Mouse (Mus musculus): Measurements from ENCODE around the gene Vmn1r14. TPM values are rescaled to one million over a fixed set of nuclear protein-coding genes. Genes with fewer than 3 reads are reported as not detected.
"Not testable (repeated sequence)": the region's sequence is repeated elsewhere in the genome, so short reads cannot be mapped to it uniquely, and the experiment has no call there.

The Vmn1r14 gene
- polyA plus RNA-seq (2012; rRNA removed): not detected in 2 replicates

DNA sequence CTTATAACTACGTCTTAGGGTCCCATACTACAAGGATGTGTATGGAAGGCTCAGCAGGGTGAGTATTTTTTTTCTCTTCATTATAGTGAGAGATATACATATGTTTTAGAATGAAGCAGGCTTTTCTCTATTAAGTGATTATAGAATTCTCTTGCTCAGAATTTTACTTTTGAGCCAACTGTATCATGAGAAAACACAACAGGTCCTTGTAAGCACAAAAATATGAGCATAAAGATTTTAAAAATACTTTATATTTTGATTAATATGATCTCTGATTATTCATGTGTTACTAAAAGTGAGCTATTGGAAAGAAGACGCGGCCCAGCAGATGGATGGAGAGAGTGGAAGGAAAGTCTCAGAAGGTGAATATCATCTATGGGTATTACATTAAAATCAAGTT is at the start of gene Vmn1r14:
Gene Vmn1r14, plus strand, starts transcription at position 301 of the 400 bp plus-strand sequence.
- WGBS: 90% methylated on average over 3 of the region's 3 CpGs
- no peak for DNase-seq
- no peak within 1 kb of the TSS for H3K4me3 ChIP-seq (replicated peaks; ENCODE audit: insufficient read depth, low read depth, low read length)
- TF ChIP-seq POLR2A (IDR thresholded peaks at IDR 0.05; ENCODE audit: borderline replicate concordance, insufficient read depth, low read length): no peak
- no peak for TF ChIP-seq CTCF (IDR thresholded peaks at IDR 0.05; ENCODE audit: borderline replicate concordance, insufficient read depth, low read depth, low read length)
- H3K4me1 ChIP-seq (ENCODE audit: control insufficient read depth, insufficient read depth, low read length): no peaks in the 10 kb centered on the region
- H3K27me3 ChIP-seq (ENCODE audit: control insufficient read depth, insufficient read depth, low read length): no peaks in the 10 kb centered on the region
- H3K27ac ChIP-seq (ENCODE audit: insufficient read depth, low read length): no peak within 1 kb of the TSS

DNA sequence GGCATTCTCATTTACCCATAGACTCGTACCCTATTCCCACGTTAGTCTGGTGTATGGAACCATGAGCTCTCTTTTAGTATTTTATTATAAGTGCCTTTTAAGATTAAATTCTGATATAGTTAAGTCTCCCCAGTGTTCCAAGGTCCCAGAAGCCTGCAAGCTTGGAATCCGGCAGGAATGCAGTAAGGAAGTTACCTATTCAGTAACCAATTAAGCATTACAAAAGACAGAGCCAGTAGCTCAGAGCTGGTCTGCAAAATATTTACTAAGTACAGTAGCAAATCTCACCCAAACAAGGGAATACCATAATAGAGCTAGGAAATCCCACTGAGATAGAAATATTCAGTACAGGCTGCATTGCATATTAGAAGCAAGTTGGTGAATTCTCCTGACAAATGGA is 41.5 kb upstream of the Vmn1r14 start:
- DNase-seq; H3K27me3 ChIP-seq (ENCODE audit: control insufficient read depth, insufficient read depth, low read length); H3K4me3 ChIP-seq (replicated peaks; ENCODE audit: insufficient read depth, low read depth, low read length); H3K27ac ChIP-seq (ENCODE audit: insufficient read depth, low read length); H3K4me1 ChIP-seq (ENCODE audit: control insufficient read depth, insufficient read depth, low read length): not testable (repeated sequence)
- WGBS: 62% methylated on average over 3 of the region's 3 CpGs

DNA sequence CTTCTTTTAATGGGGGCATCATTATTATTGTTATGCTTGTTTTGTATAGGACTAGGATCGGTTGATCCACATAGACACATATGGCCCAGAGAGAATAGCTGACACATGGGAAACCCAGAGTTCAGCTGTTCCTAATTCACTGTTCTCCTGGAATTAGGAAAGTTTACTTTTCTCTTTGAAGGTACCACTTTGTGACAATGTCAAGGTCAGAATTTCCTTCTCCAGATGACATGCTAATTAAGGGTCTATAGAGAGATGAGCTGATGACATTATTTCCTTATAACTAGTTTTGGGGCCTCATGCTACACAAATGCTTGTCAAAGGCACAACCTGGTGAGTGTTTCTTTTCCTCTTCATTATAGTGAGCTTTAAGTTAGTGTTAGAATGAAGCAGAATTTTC is 28.5 kb upstream of the Vmn1r14 start, which contains the start of gene Vmn1r13:
Gene Vmn1r13, plus strand, starts transcription at position 301 of the 400 bp plus-strand sequence.
- DNase-seq; H3K4me3 ChIP-seq (replicated peaks; ENCODE audit: insufficient read depth, low read depth, low read length); H3K27me3 ChIP-seq (ENCODE audit: control insufficient read depth, insufficient read depth, low read length); H3K27ac ChIP-seq (ENCODE audit: insufficient read depth, low read length); H3K4me1 ChIP-seq (ENCODE audit: control insufficient read depth, insufficient read depth, low read length): not testable (repeated sequence)
- WGBS: 95% methylated on average over 1 of the region's 1 CpGs

DNA sequence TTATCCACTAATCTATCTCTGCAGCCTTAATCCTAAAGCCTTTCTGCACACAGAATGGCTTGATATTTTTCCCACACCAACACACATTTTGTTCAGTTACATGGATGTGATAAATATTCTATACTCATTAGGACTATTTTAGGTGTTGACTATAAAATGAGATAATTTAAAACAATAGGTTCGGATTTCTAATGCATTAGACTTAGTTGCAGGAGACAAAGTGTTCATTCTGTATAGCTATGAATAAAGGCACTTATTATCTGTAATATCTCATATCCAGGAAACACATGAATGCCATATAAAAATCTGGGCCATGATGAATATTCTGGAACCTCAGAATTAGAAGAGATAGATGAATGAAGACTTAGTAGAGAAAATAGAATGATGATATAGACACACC is 26.2 kb downstream of the Vmn1r14 start, which contains the start of gene Vmn1r15:
Gene Vmn1r15, plus strand, starts transcription at position 301 of the 400 bp plus-strand sequence.
- DNase-seq: no peak
- H3K4me3 ChIP-seq (replicated peaks; ENCODE audit: insufficient read depth, low read depth, low read length): no peak within 1 kb of the TSS
- WGBS: 72% methylated on average over 1 of the region's 1 CpGs
- no peak for TF ChIP-seq POLR2A (IDR thresholded peaks at IDR 0.05; ENCODE audit: borderline replicate concordance, insufficient read depth, low read length)
- no peak for TF ChIP-seq CTCF (IDR thresholded peaks at IDR 0.05; ENCODE audit: borderline replicate concordance, insufficient read depth, low read depth, low read length)
- no peaks in the 10 kb centered on the region for H3K27me3 ChIP-seq (ENCODE audit: control insufficient read depth, insufficient read depth, low read length)
- H3K4me1 ChIP-seq (ENCODE audit: control insufficient read depth, insufficient read depth, low read length): no peaks in the 10 kb centered on the region
- H3K27ac ChIP-seq (ENCODE audit: insufficient read depth, low read length): no peak within 1 kb of the TSS

DNA sequence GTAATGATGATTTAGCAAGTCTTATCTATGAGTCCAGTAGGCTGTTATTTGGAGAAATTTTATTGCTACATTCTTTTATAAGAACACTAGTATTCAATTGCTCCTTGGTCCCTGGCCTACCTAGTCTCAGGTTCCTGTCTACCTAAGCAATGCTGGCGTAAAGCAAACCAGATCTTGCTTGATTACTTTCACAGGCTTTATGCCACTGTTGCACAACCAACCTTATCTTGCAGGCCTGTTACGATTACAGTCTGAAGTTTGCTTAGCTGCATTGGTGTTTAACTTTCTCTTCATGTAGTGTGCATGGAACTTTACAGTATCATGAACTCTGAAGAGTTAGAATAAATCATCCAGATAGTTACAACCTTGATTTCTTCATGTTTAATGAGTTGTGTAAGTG is 29.5 kb downstream of the Vmn1r14 start:
- no peak for TF ChIP-seq POLR2A (IDR thresholded peaks at IDR 0.05; ENCODE audit: borderline replicate concordance, insufficient read depth, low read length)
- TF ChIP-seq CTCF (IDR thresholded peaks at IDR 0.05; ENCODE audit: borderline replicate concordance, insufficient read depth, low read depth, low read length): no peak
- no peak overlapping the region for H3K4me3 ChIP-seq (replicated peaks; ENCODE audit: insufficient read depth, low read depth, low read length)
- no peaks in the 10 kb centered on the region for H3K4me1 ChIP-seq (ENCODE audit: control insufficient read depth, insufficient read depth, low read length)
- H3K27me3 ChIP-seq (ENCODE audit: control insufficient read depth, insufficient read depth, low read length): no peaks in the 10 kb centered on the region
- 97% methylated on average over 2 of the region's 2 CpGs for WGBS
- DNase-seq: no peak
- no peak overlapping the region for H3K27ac ChIP-seq (ENCODE audit: insufficient read depth, low read length)

DNA sequence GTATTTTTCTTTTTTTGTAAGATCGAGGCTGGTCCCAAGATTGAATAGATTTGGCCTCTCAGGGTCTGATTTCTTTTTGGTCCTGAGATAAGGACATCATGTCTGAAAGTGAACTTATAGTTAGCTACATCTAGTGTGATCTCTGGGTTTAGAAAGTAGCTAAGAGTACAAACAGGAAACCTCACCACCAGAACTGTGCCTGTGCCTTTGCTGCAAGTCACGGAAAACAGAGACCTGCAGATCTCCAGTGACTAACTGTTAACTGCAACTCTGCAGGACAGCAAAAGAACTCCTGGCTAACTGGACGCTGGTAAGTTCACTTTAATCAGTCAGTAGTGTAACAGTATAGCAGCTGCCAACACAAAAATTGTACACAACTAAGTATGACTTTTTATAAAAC is 40.4 kb downstream of the Vmn1r14 start:
- Histone ChIP-seq H3K27ac (ENCODE audit: insufficient read depth, low read length) (no peak overlapping the region), H3K4me3 (replicated peaks; ENCODE audit: insufficient read depth, low read depth, low read length) (no peak overlapping the region), H3K4me1 (ENCODE audit: control insufficient read depth, insufficient read depth, low read length) (no peaks in the 10 kb centered on the region), H3K27me3 (ENCODE audit: control insufficient read depth, insufficient read depth, low read length) (no peaks in the 10 kb centered on the region)
- no peak for DNase-seq
- TF ChIP-seq CTCF (IDR thresholded peaks at IDR 0.05; ENCODE audit: borderline replicate concordance, insufficient read depth, low read depth, low read length) (no peak), POLR2A (IDR thresholded peaks at IDR 0.05; ENCODE audit: borderline replicate concordance, insufficient read depth, low read length) (no peak)
- 75% methylated on average over 3 of the region's 3 CpGs for WGBS

DNA sequence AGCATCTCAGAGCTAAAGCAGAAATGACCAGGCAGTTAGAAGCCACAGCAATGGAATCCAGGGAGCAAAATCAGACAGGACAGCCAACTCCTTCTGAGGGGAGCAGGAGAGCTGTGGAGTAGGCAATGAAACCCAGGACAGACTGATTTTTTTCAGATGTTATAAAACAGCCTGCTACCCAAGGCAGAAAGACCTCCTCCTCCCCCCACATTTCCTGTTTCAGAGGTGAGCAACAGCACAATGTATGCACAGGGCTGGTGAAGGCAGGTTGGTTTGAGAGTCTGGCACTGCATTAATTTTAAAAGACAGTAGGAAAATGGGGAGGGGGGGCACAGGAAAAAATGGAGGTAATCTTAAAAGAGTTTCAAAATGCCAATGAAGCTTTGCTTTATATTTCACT is 41.0 kb downstream of the Vmn1r14 start:
- DNase-seq: no peak
- no peaks in the 10 kb centered on the region for H3K27me3 ChIP-seq (ENCODE audit: control insufficient read depth, insufficient read depth, low read length)
- no peak for TF ChIP-seq CTCF (IDR thresholded peaks at IDR 0.05; ENCODE audit: borderline replicate concordance, insufficient read depth, low read depth, low read length)
- TF ChIP-seq POLR2A (IDR thresholded peaks at IDR 0.05; ENCODE audit: borderline replicate concordance, insufficient read depth, low read length): no peak
- H3K27ac ChIP-seq (ENCODE audit: insufficient read depth, low read length): no peak overlapping the region
- no peak overlapping the region for H3K4me3 ChIP-seq (replicated peaks; ENCODE audit: insufficient read depth, low read depth, low read length)
- H3K4me1 ChIP-seq (ENCODE audit: control insufficient read depth, insufficient read depth, low read length): no peaks in the 10 kb centered on the region

DNA sequence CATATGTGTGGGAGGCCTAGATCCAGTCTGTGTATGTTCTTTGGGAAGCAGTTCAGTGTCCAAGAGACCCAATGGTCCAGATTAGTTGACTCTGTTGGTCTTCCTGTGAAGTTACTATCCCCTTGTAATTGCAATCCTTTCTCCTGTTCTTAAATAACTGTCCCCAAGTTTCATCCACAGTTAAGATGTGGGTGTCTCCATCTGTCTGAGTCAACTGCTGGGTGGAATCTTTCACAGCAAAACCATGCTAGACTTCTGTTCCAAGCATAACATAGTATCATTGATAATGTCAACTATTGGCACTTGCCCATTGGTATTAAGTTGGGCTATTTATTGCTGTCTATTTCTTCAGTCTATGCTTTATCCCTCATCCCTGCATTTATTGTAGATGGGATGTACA is 47.5 kb downstream of the Vmn1r14 start:
- Histone ChIP-seq H3K4me3 (replicated peaks; ENCODE audit: insufficient read depth, low read depth, low read length) (no peak overlapping the region), H3K27me3 (ENCODE audit: control insufficient read depth, insufficient read depth, low read length) (no peaks in the 10 kb centered on the region), H3K4me1 (ENCODE audit: control insufficient read depth, insufficient read depth, low read length) (no peaks in the 10 kb centered on the region), H3K27ac (ENCODE audit: insufficient read depth, low read length) (no peak overlapping the region)
- DNase-seq: no peak
- TF ChIP-seq POLR2A (IDR thresholded peaks at IDR 0.05; ENCODE audit: borderline replicate concordance, insufficient read depth, low read length) (no peak), CTCF (IDR thresholded peaks at IDR 0.05; ENCODE audit: borderline replicate concordance, insufficient read depth, low read depth, low read length) (no peak)

Other genes starting within 250 kb of the Vmn1r14 start
- gene Vmn1r6, start 234.4 kb upstream of the Vmn1r14 start, polyA plus RNA-seq (2012; rRNA removed): not detected in 2 replicates
- gene Vmn1r7, start 206.4 kb upstream of the Vmn1r14 start, polyA plus RNA-seq (2012; rRNA removed): not detected in 2 replicates
- not detected in 2 replicates for gene Vmn1r8, start 199.4 kb upstream of the Vmn1r14 start, polyA plus RNA-seq (2012; rRNA removed)
- not detected in 2 replicates for gene Vmn1r9, start 164.9 kb upstream of the Vmn1r14 start, polyA plus RNA-seq (2012; rRNA removed)
- not detected in 2 replicates for gene Vmn1r10, start 122.2 kb upstream of the Vmn1r14 start, polyA plus RNA-seq (2012; rRNA removed)
- gene Vmn1r11, start 98.2 kb upstream of the Vmn1r14 start, polyA plus RNA-seq (2012; rRNA removed): not detected in 2 replicates
- gene Vmn1r12, start 74.8 kb upstream of the Vmn1r14 start, polyA plus RNA-seq (2012; rRNA removed): not detected in 2 replicates
- gene Vmn1r13, start 28.4 kb upstream of the Vmn1r14 start, polyA plus RNA-seq (2012; rRNA removed): not detected in 2 replicates
- not detected in 2 replicates for gene Vmn1r15, start 26.3 kb downstream of the Vmn1r14 start, polyA plus RNA-seq (2012; rRNA removed)
- not detected in 2 replicates for gene Vmn1r16, start 97.8 kb downstream of the Vmn1r14 start, polyA plus RNA-seq (2012; rRNA removed)
- not detected in 2 replicates for gene Vmn1r17, start 132.0 kb downstream of the Vmn1r14 start, polyA plus RNA-seq (2012; rRNA removed)
- gene Vmn1r18, start 164.1 kb downstream of the Vmn1r14 start, polyA plus RNA-seq (2012; rRNA removed): not detected in 2 replicates
- gene Vmn1r19, start 172.1 kb downstream of the Vmn1r14 start, polyA plus RNA-seq (2012; rRNA removed): not detected in 2 replicates
- not detected in 2 replicates for gene Vmn1r20, start 197.2 kb downstream of the Vmn1r14 start, polyA plus RNA-seq (2012; rRNA removed)

Measured in cerebellum, adult 2 months (tissue).